ENCODE assay signal across 16 mouse cellular contexts in genomic region chr5:46732510-46732909, GRCm38 (mm10).
"Had no signal": no experiment of that assay in that cellular context is flagged by ENCODE, and none has a peak within 500 bp of the region (broad histone marks: within the 10 kb centered on the region; RNA-seq: fewer than 3 reads in every experiment).

No protein-coding gene starts in this region.

- H3K4me1 ChIP-seq: liver, embryonic 12.5 days; midbrain, embryonic 10.5 days; neural tube, embryonic 15.5 days; stomach, embryonic 15.5 days had no signal

- H3K4me2 ChIP-seq: liver, embryonic 12.5 days; neural tube, embryonic 15.5 days; stomach, embryonic 15.5 days had no signal

- H3K9ac ChIP-seq: liver, embryonic 12.5 days; neural tube, embryonic 15.5 days; stomach, embryonic 15.5 days had no signal

- H3K9me3 ChIP-seq: liver, embryonic 12.5 days; midbrain, embryonic 10.5 days; neural tube, embryonic 15.5 days; stomach, embryonic 15.5 days had no signal

- H3K27ac ChIP-seq: liver, embryonic 12.5 days; midbrain, embryonic 10.5 days; neural tube, embryonic 15.5 days; stomach, embryonic 15.5 days had no signal

- H3K27me3 ChIP-seq: liver, embryonic 12.5 days; neural tube, embryonic 15.5 days; stomach, embryonic 15.5 days had no signal

- DNase-seq: kidney, adult 18-20 months; kidney, postnatal 10 days; left cerebral cortex, postnatal 4 days; lung, postnatal 4 days; midbrain, embryonic 14.5 days; right cerebral cortex, postnatal 4 days; spleen, adult 18-20 months; thymus, adult 2 months; thymus, postnatal 25 days had no signal

- H3K4me3 ChIP-seq: liver, embryonic 12.5 days; midbrain, embryonic 10.5 days; myocyte; neural tube, embryonic 15.5 days; stomach, embryonic 15.5 days had no signal

- ATAC-seq: inflammation-experienced regulatory T-cells, adult 6 months; liver, embryonic 12.5 days; lung, postnatal 0 days had no signal

- H3K36me3 ChIP-seq: liver, embryonic 12.5 days; midbrain, embryonic 10.5 days; neural tube, embryonic 15.5 days; stomach, embryonic 15.5 days had no signal
